Mouse (Mus musculus): ENCODE results near the gene Psmf1.

DNA sequence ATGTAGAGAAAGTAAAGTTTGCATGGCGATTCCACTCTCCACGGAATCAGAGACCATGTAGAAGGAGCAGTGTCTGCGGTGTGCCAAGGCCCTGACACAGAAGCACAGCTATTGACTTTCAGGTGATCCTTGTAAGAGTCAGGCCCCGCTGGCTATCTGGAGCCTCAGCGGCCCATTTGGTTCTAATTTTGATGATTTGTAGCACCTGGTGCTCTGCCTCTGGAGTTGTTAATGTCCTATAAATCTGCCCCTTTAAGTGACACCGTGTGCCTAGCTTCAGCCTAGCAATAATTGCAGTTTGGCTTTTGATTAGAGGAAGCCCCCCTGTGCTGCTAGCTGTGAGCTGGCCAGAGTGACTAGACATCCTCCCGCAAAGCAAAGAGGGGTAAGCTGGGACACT lies 46.2 kb upstream of the Psmf1 start:
- no peak for TF ChIP-seq CTCF (IDR thresholded peaks at IDR 0.05; ENCODE audit: extremely low read depth, insufficient read depth, low read length)
- TF ChIP-seq POLR2A (IDR thresholded peaks at IDR 0.05; ENCODE audit: extremely low read depth, insufficient read depth, low read length) = no peak
